Mouse (Mus musculus) cortical plate, adult 2 months (tissue): ENCODE results near the gene 9230104L09Rik. TPM values are rescaled to one million over a fixed set of nuclear protein-coding genes. Genes with fewer than 3 reads are reported as not detected.

Experiments
- H3K27ac ChIP-seq: fragments of 200-500 bp; 2 replicates; pipeline ENCODE4 v1.5.1; 2012; ENCODE audit warnings: low read length, control low read depth, inconsistent platforms; ENCODE audit not compliant: insufficient read depth
- H3K4me1 ChIP-seq: fragments of 200-500 bp; 2 replicates; pipeline ENCODE4 v1.6.1; 2011; ENCODE audit warnings: low read length; ENCODE audit not compliant: control insufficient read depth, insufficient read depth
- H3K4me3 ChIP-seq: fragments of 200-500 bp; 2 replicates; pipeline ENCODE4 v1.5.1; 2011; ENCODE audit warnings: mild to moderate bottlenecking, low read length, control low read depth; ENCODE audit not compliant: insufficient read depth
- CTCF ChIP-seq: fragments of 200-500 bp; IDR thresholded peaks from 2 replicates; pipeline ENCODE4 v1.5.1; 2011; ENCODE audit warnings: mild to moderate bottlenecking, control low read depth, low read length; ENCODE audit not compliant: insufficient read depth; ENCODE audit errors: extremely low read depth
- POLR2A ChIP-seq: fragments of 200-500 bp; IDR thresholded peaks from 2 replicates; pipeline ENCODE4 v1.6.1; 2011; ENCODE audit warnings: mild to moderate bottlenecking, low read length, control low read depth; ENCODE audit not compliant: insufficient read depth; ENCODE audit errors: extremely low read depth
- polyA plus RNA-seq: library from polyadenylated mRNA; depleted of rRNA; stranded (reverse); fragments of >200 nt; gene quantifications from 2 replicates; pipeline ENCODE4 v1.2.3, GENCODE M21; 2012; rRNA removed

Gene 9230104L09Rik
- not detected in 2 replicates for polyA plus RNA-seq

GRCm38 (mm10) chr2:148864966-148865365 lies at the start of gene 9230104L09Rik:
TSS of gene 9230104L09Rik (minus strand) at chr2:148865038.
- H3K4me3 ChIP-seq = no peak within 1 kb of the TSS
- no peak for TF ChIP-seq CTCF
- no peak within 1 kb of the TSS for H3K27ac ChIP-seq
- H3K4me1 ChIP-seq = no peaks in the 10 kb centered on the region; the same call in 1 of the 2 replicates

GRCm38 (mm10) chr2:148902286-148902685 lies 37.4 kb upstream of the 9230104L09Rik start:
- no peak overlapping the region for H3K4me3 ChIP-seq
- TF ChIP-seq CTCF = peak; percentile 76
- no peak for TF ChIP-seq POLR2A
- H3K4me1 ChIP-seq = no peaks in the 10 kb centered on the region; the same call in 1 of the 2 replicates
- no peak overlapping the region for H3K27ac ChIP-seq

- TF ChIP-seq POLR2A (no peak), CTCF (no peak)
- H3K4me1 ChIP-seq = no peaks in the 10 kb centered on the region; the same call in 1 of the 2 replicates
- no peak overlapping the region for H3K27ac ChIP-seq
- no peak overlapping the region for H3K4me3 ChIP-seq
These were observed 35.5 kb upstream of the 9230104L09Rik start for GRCm38 (mm10) chr2:148900305-148900704.

DNA sequence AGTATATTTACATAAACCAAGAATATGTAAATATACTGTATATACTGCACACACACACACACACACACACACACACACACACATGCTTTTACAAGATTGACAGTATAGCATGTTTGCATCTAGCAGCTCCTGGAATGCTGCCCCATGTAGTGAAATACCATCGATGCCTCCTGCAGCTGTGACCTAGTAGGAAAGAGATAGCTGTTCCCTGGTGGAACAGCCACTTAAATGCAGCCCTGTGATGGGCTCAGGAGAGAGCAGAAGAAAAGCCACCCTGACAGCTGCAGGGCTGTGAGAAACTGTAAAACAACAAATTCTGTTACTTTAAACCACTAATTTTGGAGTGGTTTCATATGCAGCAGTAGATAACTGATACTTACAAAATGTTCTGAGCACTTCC lies 31.4 kb upstream of the 9230104L09Rik start:
- no peak for TF ChIP-seq POLR2A
- TF ChIP-seq CTCF = no peak
- no peak overlapping the region for H3K27ac ChIP-seq
- no peak overlapping the region for H3K4me3 ChIP-seq
- H3K4me1 ChIP-seq = no peaks in the 10 kb centered on the region; the same call in 1 of the 2 replicates

- Histone ChIP-seq H3K27ac (no peak overlapping the region), H3K4me3 (no peak overlapping the region), H3K4me1 (no peaks in the 10 kb centered on the region)
- no peak for TF ChIP-seq POLR2A
These were observed 28.3 kb upstream of the 9230104L09Rik start for GRCm38 (mm10) chr2:148893107-148893506.

- no peak for TF ChIP-seq POLR2A
- TF ChIP-seq CTCF = no peak
- no peaks in the 10 kb centered on the region for H3K4me1 ChIP-seq
- H3K4me3 ChIP-seq = no peak overlapping the region
- H3K27ac ChIP-seq = peak overlapping the region; percentile 87
These were observed 25.4 kb upstream of the 9230104L09Rik start for GRCm38 (mm10) chr2:148890021-148890851.

GRCm38 (mm10) chr2:148889331-148890010 lies 24.6 kb upstream of the 9230104L09Rik start:
- TF ChIP-seq POLR2A = no peak
- no peak for TF ChIP-seq CTCF
- no peak overlapping the region for H3K4me3 ChIP-seq
- H3K27ac ChIP-seq = peak overlapping the region; percentile 67; the same call in 1 of the 2 replicates
- H3K4me1 ChIP-seq = no peaks in the 10 kb centered on the region

DNA sequence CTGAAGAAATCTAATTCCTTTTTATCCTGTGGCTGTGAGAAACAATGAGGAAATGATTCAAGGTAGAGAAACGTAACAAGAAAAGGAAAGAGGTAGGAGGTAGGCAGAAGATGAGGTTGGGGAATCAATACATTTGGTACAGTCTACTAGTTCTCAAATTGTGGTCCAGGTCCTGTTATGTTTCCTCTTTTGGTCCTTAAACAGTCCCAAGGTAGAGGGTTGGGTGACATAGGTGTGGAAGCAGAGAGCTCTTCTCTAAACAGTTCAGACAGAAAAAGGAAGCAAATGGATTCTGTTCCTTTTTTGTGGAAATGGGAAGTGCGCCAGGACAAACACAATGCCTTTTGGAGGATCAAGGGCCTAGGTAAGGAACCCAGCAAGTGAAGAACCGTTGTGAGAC lies 24.0 kb upstream of the 9230104L09Rik start:
- Histone ChIP-seq H3K4me1 (no peaks in the 10 kb centered on the region), H3K27ac (0 out of 2 replicates have a peak overlapping the region, but pooled peaks have one; percentile 67)
- no peak for TF ChIP-seq POLR2A
- no peak for TF ChIP-seq CTCF

DNA sequence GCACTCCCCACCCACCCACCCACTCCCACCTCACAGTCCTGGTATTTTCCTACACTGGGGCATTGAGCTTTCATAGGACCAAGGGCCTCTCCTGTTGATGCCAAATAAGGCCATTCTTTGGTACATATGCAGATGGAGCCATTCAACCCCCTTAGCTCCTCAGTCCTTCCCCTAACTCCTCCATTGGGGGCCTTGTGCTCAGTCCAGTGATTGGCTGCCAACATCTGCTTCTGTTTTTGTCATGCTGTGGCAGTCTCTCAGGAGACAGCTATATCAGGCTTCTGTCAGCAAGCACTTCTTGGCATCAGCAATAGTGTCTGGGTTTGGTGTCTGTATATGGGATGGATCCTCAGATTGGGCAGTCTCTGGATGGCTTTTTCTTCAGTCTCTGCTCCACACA lies 19.9 kb upstream of the 9230104L09Rik start:
- Histone ChIP-seq H3K27ac (no peak overlapping the region), H3K4me3 (no peak overlapping the region), H3K4me1 (no peaks in the 10 kb centered on the region)
- TF ChIP-seq POLR2A (no peak), CTCF (no peak)

More for the DNA sequence above, 24.0 kb upstream of the 9230104L09Rik start:
- no peak overlapping the region for H3K4me3 ChIP-seq

DNA sequence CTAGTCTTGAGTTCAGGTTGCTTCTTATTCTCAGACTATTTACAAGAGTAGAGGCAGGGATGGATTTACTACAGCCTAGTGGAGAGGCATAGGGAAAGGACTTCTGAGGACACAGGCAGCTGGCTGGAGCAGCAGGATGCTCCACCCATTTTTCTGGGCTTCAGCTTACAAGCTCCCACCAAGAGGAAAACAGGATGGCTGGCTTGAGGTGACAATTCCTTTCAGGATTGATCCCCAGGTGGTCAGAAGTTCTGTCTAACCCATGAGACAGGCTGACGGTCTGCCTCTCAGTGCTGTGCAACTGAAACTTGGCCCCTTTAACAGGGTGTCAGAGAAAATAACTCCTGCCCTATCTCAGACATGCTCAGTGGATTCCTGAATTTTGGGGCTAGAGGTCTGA lies 14.4 kb upstream of the 9230104L09Rik start:
- no peak overlapping the region for H3K4me3 ChIP-seq
- TF ChIP-seq CTCF (no peak), POLR2A (no peak)
- peak overlapping the region; percentile 93 for H3K27ac ChIP-seq
- no peaks in the 10 kb centered on the region; the same call in 1 of the 2 replicates for H3K4me1 ChIP-seq
